In the genomic region with DNA sequence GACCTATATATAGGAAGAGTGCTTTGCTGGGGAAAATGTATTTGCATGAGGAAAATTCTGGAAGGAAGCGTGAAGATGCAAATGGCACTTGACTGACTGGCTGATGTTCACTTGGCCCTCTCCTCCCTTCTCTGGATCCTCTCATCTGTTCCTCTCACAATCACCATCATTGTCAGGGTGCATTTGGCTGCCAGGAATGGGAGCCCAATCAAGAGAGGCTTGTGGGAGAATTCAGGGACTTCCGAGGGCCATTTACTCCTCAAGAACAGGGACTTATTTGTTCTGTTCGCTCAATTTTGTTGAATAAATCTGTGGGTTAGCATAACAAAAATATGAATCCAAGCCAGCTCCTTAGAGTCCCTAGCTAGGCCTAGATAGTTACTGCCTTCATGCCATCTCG, we compare ENCODE assay signal across 26 mouse cellular contexts. TPM values are rescaled to one million over a fixed set of nuclear protein-coding genes. Genes with fewer than 3 reads are reported as not detected.
DNase-seq lines count a peak whose midpoint lies in the region; ATAC-seq and TF ChIP-seq lines count a peak whose summit lies in the region.
"Had no signal": no experiment of that assay in that cellular context is flagged by ENCODE, and none has a peak within 500 bp of the region (broad histone marks: within the 10 kb centered on the region; RNA-seq: fewer than 3 reads in every experiment).

No protein-coding gene starts in this region.

- H3K27ac ChIP-seq in hindbrain, embryonic 15.5 days (replicated peaks) = 0 out of 2 replicates have a peak overlapping the region, but pooled peaks have one; percentile 15
- no peak overlapping the region for H3K27ac ChIP-seq in hindbrain, embryonic 11.5 days (ENCODE audit: low read depth, low read length)
- H3K27ac ChIP-seq in left cerebral cortex, adult 2 months = peak overlapping the region; percentile 55; the same call in 1 of the 2 replicates
- H3K27ac ChIP-seq in embryonic facial prominence, embryonic 10.5 days (replicated peaks) = no peak overlapping the region
- H3K27ac ChIP-seq: embryonic facial prominence, embryonic 12.5 days; limb, embryonic 10.5 days; midbrain, embryonic 15.5 days had no signal

- no peaks in the 10 kb centered on the region for H3K36me3 ChIP-seq in hindbrain, embryonic 15.5 days
- no peaks in the 10 kb centered on the region for H3K36me3 ChIP-seq in hindbrain, embryonic 11.5 days (ENCODE audit: control insufficient read depth, insufficient read depth, low read length)
- no peaks in the 10 kb centered on the region for H3K36me3 ChIP-seq in E14TG2a.4 (ENCODE audit: insufficient read depth, low read length)
- no peaks in the 10 kb centered on the region for H3K36me3 ChIP-seq in embryonic facial prominence, embryonic 10.5 days (replicated peaks)
- H3K36me3 ChIP-seq: embryonic facial prominence, embryonic 12.5 days; heart, embryonic 12.5 days; limb, embryonic 10.5 days; midbrain, embryonic 15.5 days had no signal

- no peak for TF ChIP-seq CTCF in left cerebral cortex, adult 2 months (IDR thresholded peaks at IDR 0.05)
- TF ChIP-seq CTCF in E14TG2a.4 (conservative IDR thresholded peaks at IDR 0.05; ENCODE audit: low read length) = no peak

- H3K4me2 ChIP-seq in hindbrain, embryonic 15.5 days = no peak overlapping the region
- no peak overlapping the region for H3K4me2 ChIP-seq in hindbrain, embryonic 11.5 days (replicated peaks; ENCODE audit: low read depth, low read length)
- H3K4me2 ChIP-seq: embryonic facial prominence, embryonic 12.5 days; heart, embryonic 12.5 days; midbrain, embryonic 15.5 days had no signal

- H3K9me3 ChIP-seq in hindbrain, embryonic 15.5 days = no peaks in the 10 kb centered on the region
- H3K9me3 ChIP-seq in hindbrain, embryonic 11.5 days (ENCODE audit: control insufficient read depth, low read length) = no peaks in the 10 kb centered on the region
- H3K9me3 ChIP-seq in E14TG2a.4 (ENCODE audit: low read length) = no peaks in the 10 kb centered on the region
- no peaks in the 10 kb centered on the region for H3K9me3 ChIP-seq in embryonic facial prominence, embryonic 10.5 days
- H3K9me3 ChIP-seq: embryonic facial prominence, embryonic 12.5 days; heart, embryonic 12.5 days; limb, embryonic 10.5 days; megakaryocyte, embryonic 14.5 days; midbrain, embryonic 15.5 days had no signal

- H3K4me1 ChIP-seq in hindbrain, embryonic 15.5 days (replicated peaks) = no peaks in the 10 kb centered on the region
- H3K4me1 ChIP-seq in hindbrain, embryonic 11.5 days (replicated peaks; ENCODE audit: control insufficient read depth, insufficient read depth, low read length) = no peaks in the 10 kb centered on the region
- H3K4me1 ChIP-seq in E14TG2a.4 (replicated peaks; ENCODE audit: low read depth, low read length) = peaks cover 90% of the 10 kb centered on the region
- peaks cover 15% of the 10 kb centered on the region for H3K4me1 ChIP-seq in embryonic facial prominence, embryonic 10.5 days
- H3K4me1 ChIP-seq: midbrain, embryonic 15.5 days had no signal

- 74% methylated on average over 4 of the region's 4 CpGs for WGBS in hindbrain, embryonic 15.5 days
- 86% methylated on average over 4 of the region's 4 CpGs for WGBS in hindbrain, embryonic 11.5 days
- WGBS in embryonic facial prominence, embryonic 10.5 days = 82% methylated on average over 4 of the region's 4 CpGs

- no peak overlapping the region for H3K9ac ChIP-seq in hindbrain, embryonic 15.5 days
- H3K9ac ChIP-seq in hindbrain, embryonic 11.5 days (ENCODE audit: low read depth, low read length) = no peak overlapping the region
- H3K9ac ChIP-seq: embryonic facial prominence, embryonic 12.5 days; heart, embryonic 12.5 days; midbrain, embryonic 15.5 days had no signal

- H3K27me3 ChIP-seq in hindbrain, embryonic 15.5 days = no peaks in the 10 kb centered on the region
- H3K27me3 ChIP-seq in hindbrain, embryonic 11.5 days (ENCODE audit: control insufficient read depth, insufficient read depth, low read length) = no peaks in the 10 kb centered on the region
- H3K27me3 ChIP-seq in E14TG2a.4 (ENCODE audit: insufficient read depth, low read length) = no peaks in the 10 kb centered on the region
- H3K27me3 ChIP-seq in embryonic facial prominence, embryonic 10.5 days (replicated peaks; ENCODE audit: low read depth, poor library complexity, severe bottlenecking) = no peaks in the 10 kb centered on the region
- H3K27me3 ChIP-seq: embryonic facial prominence, embryonic 12.5 days; midbrain, embryonic 15.5 days had no signal

- H3K4me3 ChIP-seq in hindbrain, embryonic 15.5 days = no peak overlapping the region
- H3K4me3 ChIP-seq in hindbrain, embryonic 11.5 days (ENCODE audit: low read depth, low read length) = no peak overlapping the region
- no peak overlapping the region for H3K4me3 ChIP-seq in left cerebral cortex, adult 2 months
- peak overlapping the region; percentile 2; the same call in 1 of the 2 replicates for H3K4me3 ChIP-seq in E14TG2a.4 (replicated peaks; ENCODE audit: low read length)
- no peak overlapping the region for H3K4me3 ChIP-seq in embryonic facial prominence, embryonic 10.5 days
- H3K4me3 ChIP-seq: embryonic facial prominence, embryonic 12.5 days; erythroblast, embryonic 14.5 days; heart, embryonic 12.5 days; limb, embryonic 10.5 days; megakaryocyte, embryonic 14.5 days; midbrain, embryonic 15.5 days had no signal

- intact Hi-C loops in left cerebral cortex, adult 2 months (cut with DNase I) = no loop called here
- intact Hi-C loops in left cerebral cortex, postnatal 10 days (cut with DNase I) = no loop called here

- DNase-seq in hindbrain, embryonic 11.5 days (ENCODE audit: low spot score) = no peak
- no peak for DNase-seq in left cerebral cortex, adult 2 months (ENCODE audit: extremely low spot score in 1 of 2, low spot score in 2 of 2)
- no peak for DNase-seq in left cerebral cortex, postnatal 10 days (ENCODE audit: extremely low spot score in 1 of 2, low spot score in 2 of 2)
- peak; percentile 87 for DNase-seq in brain, adult 2 months (ENCODE audit: low read depth, low spot score)
- DNase-seq in gastrocnemius, adult 8-10 months (ENCODE audit: low spot score in 2 of 2) = no peak
- no peak for DNase-seq in embryonic facial prominence, embryonic 10.5 days (ENCODE audit: low spot score)
- DNase-seq: adrenal gland, adult 2 months; cerebellum, adult 9-11 months; retina, postnatal 1 day; thymus, postnatal 14 days had no signal

- ATAC-seq in hindbrain, embryonic 15.5 days (ENCODE audit: low FRiP score, low read depth) = no peak
- no peak for ATAC-seq in hindbrain, embryonic 11.5 days (ENCODE audit: low FRiP score)
- ATAC-seq: forebrain, embryonic 14.5 days; hindbrain, embryonic 16.5 days; intestine, postnatal 0 days; midbrain, embryonic 15.5 days had no signal

RNA-seq across cellular contexts. Expression of gene Ube2s, which starts 9.3 kb away (rescaled TPM):
- polyA plus RNA-seq in hindbrain, embryonic 15.5 days (2015; fragmentation: Nextera tagmentation; extraction: Ambion mirVana) = 269 and 295 TPM in 2 replicates
- 400 and 452 TPM in 2 replicates for polyA plus RNA-seq in hindbrain, embryonic 11.5 days (2014; fragmentation: Nextera tagmentation; extraction: Ambion mirVana)
- total RNA-seq in left cerebral cortex, adult 2 months (2021) = 100 to 1,000 TPM; 104 to 117 TPM
- total RNA-seq in left cerebral cortex, postnatal 10 days (2021) = 100 to 1,000 TPM; 145 to 159 TPM
- 100 to 1,000 TPM in 1 of 4 experiments, 10 to 100 TPM in 3; 92.3 to 102 (median 95.8) TPM for total RNA-seq in gastrocnemius, adult 8-10 months (2022)
- 422 and 438 TPM in 2 replicates for polyA plus RNA-seq in embryonic facial prominence, embryonic 10.5 days (2016; fragmentation: Nextera tagmentation; extraction: Ambion mirVana)

RNA-seq across cellular contexts. Expression of gene Shisa7, which starts 22.8 kb away (rescaled TPM):
- polyA plus RNA-seq in hindbrain, embryonic 15.5 days (2015; fragmentation: Nextera tagmentation; extraction: Ambion mirVana) = 10.8 and 12.8 TPM in 2 replicates
- polyA plus RNA-seq in hindbrain, embryonic 11.5 days (2014; fragmentation: Nextera tagmentation; extraction: Ambion mirVana) = 2.9 and 4.1 TPM in 2 replicates
- total RNA-seq in left cerebral cortex, adult 2 months (2021) = 100 to 1,000 TPM; 134 to 138 TPM
- total RNA-seq in left cerebral cortex, postnatal 10 days (2021) = 100 to 1,000 TPM; 104 to 111 TPM
- total RNA-seq in gastrocnemius, adult 8-10 months (2022) = not detected
- 0.23 and 0.35 TPM in 2 replicates for polyA plus RNA-seq in embryonic facial prominence, embryonic 10.5 days (2016; fragmentation: Nextera tagmentation; extraction: Ambion mirVana)
- total RNA-seq: CH12.LX had no signal
- polyA plus RNA-seq: erythroblast, embryonic 14.5 days; heart, embryonic 12.5 days had no signal

RNA-seq across cellular contexts. Expression of gene Rpl28, which starts 29.0 kb away (rescaled TPM):
- polyA plus RNA-seq in hindbrain, embryonic 15.5 days (2015; fragmentation: Nextera tagmentation; extraction: Ambion mirVana) = 212 and 228 TPM in 2 replicates
- 186 and 191 TPM in 2 replicates for polyA plus RNA-seq in hindbrain, embryonic 11.5 days (2014; fragmentation: Nextera tagmentation; extraction: Ambion mirVana)
- 100 to 1,000 TPM; 421 to 437 TPM for total RNA-seq in left cerebral cortex, adult 2 months (2021)
- total RNA-seq in left cerebral cortex, postnatal 10 days (2021) = 100 to 1,000 TPM; 484 to 532 TPM
- 100 to 1,000 TPM; 347 to 558 (median 433) TPM for total RNA-seq in gastrocnemius, adult 8-10 months (2022)
- 386 and 403 TPM in 2 replicates for polyA plus RNA-seq in embryonic facial prominence, embryonic 10.5 days (2016; fragmentation: Nextera tagmentation; extraction: Ambion mirVana)

RNA-seq across cellular contexts. Expression of gene Tmem238, which starts 32.2 kb away (rescaled TPM):
- polyA plus RNA-seq in hindbrain, embryonic 15.5 days (2015; fragmentation: Nextera tagmentation; extraction: Ambion mirVana) = 5.9 and 6.3 TPM in 2 replicates
- 0.78 and 0.93 TPM in 2 replicates for polyA plus RNA-seq in hindbrain, embryonic 11.5 days (2014; fragmentation: Nextera tagmentation; extraction: Ambion mirVana)
- 1 to 10 TPM; 2.5 to 4.0 TPM for total RNA-seq in left cerebral cortex, adult 2 months (2021)
- 1 to 10 TPM; 4.1 to 5.2 TPM for total RNA-seq in left cerebral cortex, postnatal 10 days (2021)
- total RNA-seq in gastrocnemius, adult 8-10 months (2022) = 10 to 100 TPM in 1 of 4 experiments, 1 to 10 TPM in 3; 6.0 to 12.3 (median 7.4) TPM
- polyA plus RNA-seq in embryonic facial prominence, embryonic 10.5 days (2016; fragmentation: Nextera tagmentation; extraction: Ambion mirVana) = 4.1 and 4.2 TPM in 2 replicates

RNA-seq across cellular contexts. Expression of gene Tmem190, which starts 39.0 kb away (rescaled TPM):
- not detected in 2 replicates for polyA plus RNA-seq in hindbrain, embryonic 15.5 days (2015; fragmentation: Nextera tagmentation; extraction: Ambion mirVana)
- polyA plus RNA-seq in hindbrain, embryonic 11.5 days (2014; fragmentation: Nextera tagmentation; extraction: Ambion mirVana) = not detected in 2 replicates
- not detected for total RNA-seq in left cerebral cortex, adult 2 months (2021)
- total RNA-seq in left cerebral cortex, postnatal 10 days (2021) = not detected
- total RNA-seq in gastrocnemius, adult 8-10 months (2022) = not detected
- polyA plus RNA-seq in embryonic facial prominence, embryonic 10.5 days (2016; fragmentation: Nextera tagmentation; extraction: Ambion mirVana) = not detected in 2 replicates
- total RNA-seq: adrenal gland, adult 2 months; CH12.LX; heart, postnatal 25 days; left cerebral cortex, adult 18-20 months; liver, adult 2 months had no signal
- polyA plus RNA-seq: adrenal gland, adult 2 months; cortical plate, adult 2 months; embryonic facial prominence, embryonic 12.5 days; erythroblast, embryonic 14.5 days; forebrain, embryonic 14.5 days; heart, embryonic 12.5 days; intestine, postnatal 0 days; limb, embryonic 10.5 days; liver, adult 2 months; midbrain, embryonic 15.5 days had no signal

Comparison
In these comparisons a context has a peak if more than half of its experiments do, and no peak if none do; other contexts are left out.
1. H3K27ac ChIP-seq: peak in hindbrain, embryonic 15.5 days (single experiment) and left cerebral cortex, adult 2 months (single experiment); none in hindbrain, embryonic 11.5 days (single experiment) and embryonic facial prominence, embryonic 10.5 days (single experiment).
2. RNA of gene Shisa7, which starts 22.8 kb away (total RNA-seq): 134 to 138 TPM in left cerebral cortex, adult 2 months and 104 to 111 TPM in left cerebral cortex, postnatal 10 days; not detected in gastrocnemius, adult 8-10 months; every median in the first group is over 100 times any median in the second.